Mouse (Mus musculus): Measurements from ENCODE around the gene Olfr512. TPM values are rescaled to one million over a fixed set of nuclear protein-coding genes. Genes with fewer than 3 reads are reported as not detected.

Gene Olfr512
- not detected in 2 replicates for polyA plus RNA-seq (2011; ENCODE audit: insufficient read length, low read depth, missing spikeins)

- Histone ChIP-seq H3K4me1 (ENCODE audit: control insufficient read depth, insufficient read depth, low read length) (no peaks in the 10 kb centered on the region), H3K4me3 (ENCODE audit: insufficient read depth, low read length) (no peak within 1 kb of the TSS), H3K27ac (ENCODE audit: insufficient read depth, low read length) (no peak within 1 kb of the TSS)
- TF ChIP-seq POLR2A (IDR thresholded peaks at IDR 0.05; ENCODE audit: low read depth, low read length): no peak
- TF ChIP-seq CTCF (IDR thresholded peaks at IDR 0.05; ENCODE audit: borderline replicate concordance, insufficient read depth, low read length): no peak
Measured at GRCm38 (mm10) chr7:108713020-108713419, at the start of gene Olfr512. Gene Olfr512 (plus strand): TSS chr7:108713320.

GRCm38 (mm10) chr7:108666118-108666517 lies 47.0 kb upstream of the Olfr512 start, which contains the start of gene Olfr510:
Gene Olfr510 (plus strand): TSS chr7:108666418.
- H3K4me3 ChIP-seq (ENCODE audit: insufficient read depth, low read length): no peak within 1 kb of the TSS
- TF ChIP-seq POLR2A (IDR thresholded peaks at IDR 0.05; ENCODE audit: low read depth, low read length) (no peak), CTCF (IDR thresholded peaks at IDR 0.05; ENCODE audit: borderline replicate concordance, insufficient read depth, low read length) (no peak)
- no peaks in the 10 kb centered on the region for H3K4me1 ChIP-seq (ENCODE audit: control insufficient read depth, insufficient read depth, low read length)
- no peak within 1 kb of the TSS for H3K27ac ChIP-seq (ENCODE audit: insufficient read depth, low read length)

- TF ChIP-seq POLR2A (IDR thresholded peaks at IDR 0.05; ENCODE audit: low read depth, low read length): no peak
- no peak for TF ChIP-seq CTCF (IDR thresholded peaks at IDR 0.05; ENCODE audit: borderline replicate concordance, insufficient read depth, low read length)
- H3K4me3 ChIP-seq (ENCODE audit: insufficient read depth, low read length): no peak overlapping the region
- H3K4me1 ChIP-seq (ENCODE audit: control insufficient read depth, insufficient read depth, low read length): no peaks in the 10 kb centered on the region
- H3K27ac ChIP-seq (ENCODE audit: insufficient read depth, low read length): no peak overlapping the region
Measured at GRCm38 (mm10) chr7:108671058-108671457, 42.1 kb upstream of the Olfr512 start.

- Histone ChIP-seq H3K4me1 (ENCODE audit: control insufficient read depth, insufficient read depth, low read length) (no peaks in the 10 kb centered on the region), H3K27ac (ENCODE audit: insufficient read depth, low read length) (no peak overlapping the region), H3K4me3 (ENCODE audit: insufficient read depth, low read length) (no peak overlapping the region)
- TF ChIP-seq CTCF (IDR thresholded peaks at IDR 0.05; ENCODE audit: borderline replicate concordance, insufficient read depth, low read length) (no peak), POLR2A (IDR thresholded peaks at IDR 0.05; ENCODE audit: low read depth, low read length) (no peak)
Measured at GRCm38 (mm10) chr7:108678886-108679285, 34.2 kb upstream of the Olfr512 start.

- no peak for TF ChIP-seq CTCF (IDR thresholded peaks at IDR 0.05; ENCODE audit: borderline replicate concordance, insufficient read depth, low read length)
- no peak for TF ChIP-seq POLR2A (IDR thresholded peaks at IDR 0.05; ENCODE audit: low read depth, low read length)
- H3K27ac ChIP-seq (ENCODE audit: insufficient read depth, low read length): no peak within 1 kb of the TSS
- no peaks in the 10 kb centered on the region for H3K4me1 ChIP-seq (ENCODE audit: control insufficient read depth, insufficient read depth, low read length)
- H3K4me3 ChIP-seq (ENCODE audit: insufficient read depth, low read length): no peak within 1 kb of the TSS
Measured at GRCm38 (mm10) chr7:108750673-108751072, 37.6 kb downstream of the Olfr512 start, which contains the start of gene Olfr513. Gene Olfr513 (plus strand): TSS chr7:108750973.

GRCm38 (mm10) chr7:108760411-108760810 lies 47.3 kb downstream of the Olfr512 start:
- Histone ChIP-seq H3K4me3 (ENCODE audit: insufficient read depth, low read length) (no peak overlapping the region), H3K27ac (ENCODE audit: insufficient read depth, low read length) (no peak overlapping the region), H3K4me1 (ENCODE audit: control insufficient read depth, insufficient read depth, low read length) (no peaks in the 10 kb centered on the region)
- TF ChIP-seq CTCF (IDR thresholded peaks at IDR 0.05; ENCODE audit: borderline replicate concordance, insufficient read depth, low read length): no peak
- no peak for TF ChIP-seq POLR2A (IDR thresholded peaks at IDR 0.05; ENCODE audit: low read depth, low read length)

Other genes with a start within 250 kb of the Olfr512 start
- not detected in 2 replicates for gene Olfr498, start 248.0 kb upstream of the Olfr512 start, polyA plus RNA-seq (2011; ENCODE audit: insufficient read length, low read depth, missing spikeins)
- not detected in 2 replicates for gene Olfr502, start 188.3 kb upstream of the Olfr512 start, polyA plus RNA-seq (2011; ENCODE audit: insufficient read length, low read depth, missing spikeins)
- gene Olfr503, start 168.8 kb upstream of the Olfr512 start, polyA plus RNA-seq (2011; ENCODE audit: insufficient read length, low read depth, missing spikeins): not detected in 2 replicates
- gene Olfr504, start 147.5 kb upstream of the Olfr512 start, polyA plus RNA-seq (2011; ENCODE audit: insufficient read length, low read depth, missing spikeins): not detected in 2 replicates
- not detected in 2 replicates for gene Olfr506, start 102.5 kb upstream of the Olfr512 start, polyA plus RNA-seq (2011; ENCODE audit: insufficient read length, low read depth, missing spikeins)
- gene Olfr507, start 91.5 kb upstream of the Olfr512 start, polyA plus RNA-seq (2011; ENCODE audit: insufficient read length, low read depth, missing spikeins): not detected in 2 replicates
- not detected in 2 replicates for gene Olfr508, start 83.3 kb upstream of the Olfr512 start, polyA plus RNA-seq (2011; ENCODE audit: insufficient read length, low read depth, missing spikeins)
- not detected in 2 replicates for gene Olfr509, start 61.4 kb upstream of the Olfr512 start, polyA plus RNA-seq (2011; ENCODE audit: insufficient read length, low read depth, missing spikeins)
- not detected in 2 replicates for gene Olfr510, start 46.9 kb upstream of the Olfr512 start, polyA plus RNA-seq (2011; ENCODE audit: insufficient read length, low read depth, missing spikeins)
- not detected in 2 replicates for gene Olfr513, start 37.7 kb downstream of the Olfr512 start, polyA plus RNA-seq (2011; ENCODE audit: insufficient read length, low read depth, missing spikeins)
- not detected in 2 replicates for gene Olfr514, start 112.7 kb downstream of the Olfr512 start, polyA plus RNA-seq (2011; ENCODE audit: insufficient read length, low read depth, missing spikeins)
- gene Olfr516, start 137.2 kb downstream of the Olfr512 start, polyA plus RNA-seq (2011; ENCODE audit: insufficient read length, low read depth, missing spikeins): not detected in 2 replicates
- not detected in 2 replicates for gene Olfr517, start 159.1 kb downstream of the Olfr512 start, polyA plus RNA-seq (2011; ENCODE audit: insufficient read length, low read depth, missing spikeins)
- not detected in 2 replicates for gene Olfr518, start 171.7 kb downstream of the Olfr512 start, polyA plus RNA-seq (2011; ENCODE audit: insufficient read length, low read depth, missing spikeins)
- not detected in 2 replicates for gene Olfr519, start 181.1 kb downstream of the Olfr512 start, polyA plus RNA-seq (2011; ENCODE audit: insufficient read length, low read depth, missing spikeins)
- 0.16 TPM in 1 of 2 replicates, not detected in the other for gene Nlrp10, start 216.9 kb downstream of the Olfr512 start, polyA plus RNA-seq (2011; ENCODE audit: insufficient read length, low read depth, missing spikeins)
- 166 and 204 TPM in 2 replicates for gene Eif3f, start 221.1 kb downstream of the Olfr512 start, polyA plus RNA-seq (2011; ENCODE audit: insufficient read length, low read depth, missing spikeins)
- 0.49 TPM in 1 of 2 replicates, not detected in the other for gene Tub, start 237.0 kb downstream of the Olfr512 start, polyA plus RNA-seq (2011; ENCODE audit: insufficient read length, low read depth, missing spikeins)